Mouse (Mus musculus) hindbrain, postnatal 0 days (tissue): ENCODE measurements around the gene Chst11. TPM values are rescaled to one million over a fixed set of nuclear protein-coding genes. Genes with fewer than 3 reads are reported as not detected.

Experiments
- ATAC-seq: fragments of 200-750 bp; cut with Nextera tagmentation; 2 replicates; pipeline ENCODE4 v1.8.0; 2017; ENCODE audit warnings: mild to moderate bottlenecking, moderate TSS enrichment, moderate library complexity
- DNase-seq: peaks from one replicate; pipeline ENCODE4 v3.0.0-alpha.2; 2015; ENCODE audit warnings: low spot score
- H3K27ac ChIP-seq: fragments of 300-500 bp; sonication (generic); 2 replicates; pipeline ENCODE4 v1.5.1; 2014; ENCODE audit warnings: mild to moderate bottlenecking
- H3K27me3 ChIP-seq: fragments of 300-500 bp; sonication (generic); 2 replicates; pipeline ENCODE4 v1.6.1; 2014; ENCODE audit warnings: low read length, mixed read lengths; ENCODE audit not compliant: insufficient read depth
- H3K36me3 ChIP-seq: fragments of 300-500 bp; sonication (generic); 2 replicates; pipeline ENCODE4 v1.6.1; 2014; ENCODE audit warnings: low read length, mixed read lengths; ENCODE audit not compliant: insufficient read depth
- H3K4me1 ChIP-seq: fragments of 300-500 bp; sonication (generic); 2 replicates; pipeline ENCODE4 v1.6.1; 2014; ENCODE audit warnings: antibody characterized with exemption, low read length, mixed read lengths; ENCODE audit not compliant: insufficient read depth
- H3K4me2 ChIP-seq: fragments of 300-500 bp; sonication (generic); 2 replicates; pipeline ENCODE4 v1.6.1; 2014; ENCODE audit warnings: low read depth, mild to moderate bottlenecking, low read length, moderate library complexity, mixed read lengths
- H3K4me3 ChIP-seq: fragments of 300-500 bp; sonication (generic); 2 replicates; pipeline ENCODE4 v1.5.1; 2014; ENCODE audit warnings: low read length
- H3K9ac ChIP-seq: fragments of 300-500 bp; sonication (generic); replicated peaks from 2 replicates; pipeline ENCODE4 v1.6.1; 2014; ENCODE audit warnings: mild to moderate bottlenecking, low read length, moderate library complexity, mixed read lengths
- H3K9me3 ChIP-seq: fragments of 300-500 bp; sonication (generic); 2 replicates; pipeline ENCODE4 v1.6.1; 2016; ENCODE audit warnings: low read length, mixed read lengths
- CTCF ChIP-seq: IDR thresholded peaks from 2 replicates; pipeline ENCODE4 v1.5.1; 2016; ENCODE audit warnings: antibody characterized with exemption, control low read depth, low read depth
- WGBS: fragments of 180-500 bp; shearing (Covaris S2); extraction: QIAGEN DNeasy Blood & Tissue Kit; methylation state at CpG from one replicate; pipeline ENCODE4 v1.1.7; 2014; 5-methylcytosine and 5-hydroxymethylcytosine counted together
- polyA plus RNA-seq: library from polyadenylated mRNA; unstranded; fragments of >200 nt; fragmentation: Nextera tagmentation; extraction: Ambion mirVana; gene quantifications from 2 replicates; pipeline ENCODE4 v1.2.1, GENCODE M21; 2015
- total RNA-seq: library from RNA; depleted of rRNA; stranded (reverse); fragments of >200 nt; gene quantifications from 2 replicates; pipeline ENCODE4 v1.2.3, GENCODE M21; 2014

Gene Chst11
- total and polyA plus RNA-seq, 2 experiments from 2014 or later = 2.9 to 22.3 TPM

- H3K4me2 ChIP-seq = no peak overlapping the region
- H3K36me3 ChIP-seq = no peaks in the 10 kb centered on the region
- H3K9ac ChIP-seq = no peak overlapping the region
- peak; percentile 46 for DNase-seq
- TF ChIP-seq CTCF = no peak
- no peak for ATAC-seq
- no peaks in the 10 kb centered on the region for H3K27me3 ChIP-seq
- WGBS = 49% methylated on average over 6 of the region's 6 CpGs
- no peak overlapping the region for H3K27ac ChIP-seq
- H3K4me1 ChIP-seq = peaks cover 18% of the 10 kb centered on the region
- no peak overlapping the region for H3K4me3 ChIP-seq
- no peaks in the 10 kb centered on the region for H3K9me3 ChIP-seq
Observed at GRCm38 (mm10) chr10:83151362-83151761, 166.1 kb downstream of the Chst11 start.

- 64% methylated on average over 16 of the region's 16 CpGs for WGBS
- Histone ChIP-seq H3K4me1 (peaks cover 15% of the 10 kb centered on the region), H3K27me3 (no peaks in the 10 kb centered on the region), H3K9ac (no peak overlapping the region), H3K4me3 (no peak overlapping the region), H3K4me2 (no peak overlapping the region), H3K9me3 (no peaks in the 10 kb centered on the region), H3K27ac (no peak overlapping the region), H3K36me3 (no peaks in the 10 kb centered on the region)
- ATAC-seq (no peak), DNase-seq (no peak)
- no peak for TF ChIP-seq CTCF
Observed at GRCm38 (mm10) chr10:83151896-83152685, 166.8 kb downstream of the Chst11 start.

- Histone ChIP-seq H3K4me1 (peaks cover 15% of the 10 kb centered on the region), H3K36me3 (no peaks in the 10 kb centered on the region), H3K9ac (no peak overlapping the region), H3K27me3 (no peaks in the 10 kb centered on the region), H3K4me2 (no peak overlapping the region), H3K4me3 (no peak overlapping the region), H3K9me3 (no peaks in the 10 kb centered on the region), H3K27ac (no peak overlapping the region)
- DNase-seq = no peak
- 94% methylated on average over 1 of the region's 1 CpGs for WGBS
- TF ChIP-seq CTCF = no peak
- no peak for ATAC-seq
Observed at GRCm38 (mm10) chr10:83152723-83153122, 167.4 kb downstream of the Chst11 start.

DNA sequence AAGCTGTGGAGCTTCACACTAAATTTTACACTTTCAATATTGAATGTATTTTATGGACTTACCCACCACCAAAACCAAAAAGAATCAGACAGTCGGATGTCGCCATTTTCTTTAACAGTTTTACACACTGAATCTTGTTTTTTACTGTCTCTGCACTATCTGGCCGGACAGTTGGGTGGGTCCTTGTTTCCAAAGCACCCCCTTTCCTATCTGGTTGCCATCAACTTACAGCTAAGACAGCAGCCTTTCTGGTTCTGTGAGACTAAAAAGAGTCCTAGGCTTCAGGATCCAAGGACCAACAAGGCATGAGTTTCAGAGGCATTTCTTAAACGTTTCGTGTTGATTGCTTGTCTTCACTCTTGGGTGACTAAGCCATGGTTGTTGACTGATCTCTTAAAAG lies 168.1 kb downstream of the Chst11 start:
- Histone ChIP-seq H3K36me3 (no peaks in the 10 kb centered on the region), H3K4me1 (peaks cover 15% of the 10 kb centered on the region), H3K27ac (no peak overlapping the region), H3K9ac (no peak overlapping the region), H3K4me2 (no peak overlapping the region), H3K27me3 (no peaks in the 10 kb centered on the region), H3K4me3 (no peak overlapping the region), H3K9me3 (no peaks in the 10 kb centered on the region)
- ATAC-seq (no peak), DNase-seq (no peak)
- TF ChIP-seq CTCF = no peak
- 89% methylated on average over 5 of the region's 5 CpGs for WGBS

- no peak for DNase-seq
- no peak overlapping the region for H3K9ac ChIP-seq
- ATAC-seq = no peak
- no peak for TF ChIP-seq CTCF
- H3K4me3 ChIP-seq = no peak overlapping the region
- H3K4me1 ChIP-seq = peaks cover 13% of the 10 kb centered on the region
- no peaks in the 10 kb centered on the region for H3K9me3 ChIP-seq
- WGBS = 84% methylated on average over 9 of the region's 9 CpGs
- H3K27me3 ChIP-seq = no peaks in the 10 kb centered on the region
- H3K27ac ChIP-seq = no peak overlapping the region
- H3K4me2 ChIP-seq = no peak overlapping the region
- H3K36me3 ChIP-seq = no peaks in the 10 kb centered on the region
Observed at GRCm38 (mm10) chr10:83153887-83154286, 168.6 kb downstream of the Chst11 start.

GRCm38 (mm10) chr10:83157289-83157688 lies 172.0 kb downstream of the Chst11 start:
- Histone ChIP-seq H3K4me1 (0 out of 2 replicates have a peak, but pooled peaks cover 5% of the 10 kb centered on the region), H3K36me3 (no peaks in the 10 kb centered on the region), H3K27ac (no peak overlapping the region), H3K9me3 (no peaks in the 10 kb centered on the region), H3K4me2 (no peak overlapping the region), H3K9ac (no peak overlapping the region), H3K27me3 (no peaks in the 10 kb centered on the region), H3K4me3 (no peak overlapping the region)
- TF ChIP-seq CTCF = no peak
- ATAC-seq (no peak), DNase-seq (no peak)
- WGBS = 69% methylated on average over 5 of the region's 5 CpGs

DNA sequence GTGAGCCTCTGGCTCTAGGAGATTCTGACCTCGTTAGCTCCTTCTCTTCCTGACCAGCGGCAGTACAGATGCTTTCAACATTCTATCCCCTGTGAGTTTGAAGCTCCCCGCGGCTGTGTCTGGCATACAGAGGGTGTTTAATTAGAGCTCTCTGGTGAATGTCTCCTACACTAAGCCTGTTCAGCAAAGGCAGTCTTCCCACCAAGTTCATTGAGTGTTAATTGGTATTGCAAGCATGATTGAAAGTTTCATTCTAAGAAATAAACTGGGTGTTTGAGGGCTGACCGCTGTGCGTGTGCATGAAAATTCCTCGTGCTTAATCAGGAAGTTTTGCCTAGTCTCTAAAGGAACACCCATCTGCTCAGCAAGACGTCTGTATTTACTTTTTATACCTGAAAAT lies 173.0 kb downstream of the Chst11 start:
- H3K9me3 ChIP-seq = no peaks in the 10 kb centered on the region
- WGBS = 47% methylated on average over 8 of the region's 8 CpGs
- H3K36me3 ChIP-seq = no peaks in the 10 kb centered on the region
- H3K27me3 ChIP-seq = no peaks in the 10 kb centered on the region
- DNase-seq (no peak), ATAC-seq (no peak)
- H3K27ac ChIP-seq = no peak overlapping the region
- H3K9ac ChIP-seq = no peak overlapping the region
- no peak overlapping the region for H3K4me2 ChIP-seq
- H3K4me1 ChIP-seq = 0 out of 2 replicates have a peak, but pooled peaks cover 16% of the 10 kb centered on the region
- no peak overlapping the region for H3K4me3 ChIP-seq
- no peak for TF ChIP-seq CTCF
